Mouse (Mus musculus) thymus, adult 2 months (tissue): ENCODE measurements around the gene Map2k1. TPM values are rescaled to one million over a fixed set of nuclear protein-coding genes. Genes with fewer than 3 reads are reported as not detected.
"Not testable (repeated sequence)": the region's sequence is repeated elsewhere in the genome, so short reads cannot be mapped to it uniquely, and the experiment has no call there.

Source experiments
- DNase-seq: peaks from one replicate; pipeline ENCODE4 v3.0.0; 2021
- H3K27ac ChIP-seq: fragments of 200-500 bp; 2 replicates; pipeline ENCODE4 v1.5.1; 2012; ENCODE audit warnings: low read length, control low read depth; ENCODE audit not compliant: control insufficient read depth, insufficient read depth
- H3K27me3 ChIP-seq: fragments of 200-500 bp; 2 replicates; pipeline ENCODE4 v1.6.1; 2012; ENCODE audit warnings: mild to moderate bottlenecking, low read length, moderate library complexity, mixed read lengths; ENCODE audit not compliant: control insufficient read depth, insufficient read depth
- H3K36me3 ChIP-seq: fragments of 200-500 bp; 2 replicates; pipeline ENCODE4 v1.6.1; 2012; ENCODE audit warnings: mild to moderate bottlenecking, low read length, moderate library complexity; ENCODE audit not compliant: control insufficient read depth, insufficient read depth
- H3K4me1 ChIP-seq: fragments of 200-500 bp; replicated peaks from 2 replicates; pipeline ENCODE4 v1.6.1; 2012; ENCODE audit warnings: low read length; ENCODE audit not compliant: control insufficient read depth, insufficient read depth
- H3K4me3 ChIP-seq: fragments of 200-500 bp; 2 replicates; pipeline ENCODE4 v1.5.1; 2012; ENCODE audit warnings: mild to moderate bottlenecking, low read length, control low read depth, moderate library complexity; ENCODE audit not compliant: control insufficient read depth, insufficient read depth
- CTCF ChIP-seq: fragments of 200-500 bp; IDR thresholded peaks from 2 replicates; pipeline ENCODE4 v1.5.1; 2012; ENCODE audit warnings: mild to moderate bottlenecking, control low read depth, low read length, moderate library complexity, borderline replicate concordance; ENCODE audit not compliant: control insufficient read depth, poor library complexity, insufficient read depth; ENCODE audit errors: extremely low read depth
- POLR2A ChIP-seq: fragments of 200-500 bp; IDR thresholded peaks from 2 replicates; pipeline ENCODE4 v1.6.1; 2012; ENCODE audit warnings: mild to moderate bottlenecking, low read length, control low read depth, moderate library complexity; ENCODE audit not compliant: control insufficient read depth, poor library complexity, insufficient read depth; ENCODE audit errors: extremely low read depth
- WGBS: fragments of 180-500 bp; shearing (Covaris S2); methylation state at CpG from one replicate; pipeline ENCODE4 v1.1.7; 2018; 5-methylcytosine and 5-hydroxymethylcytosine counted together
- polyA plus RNA-seq: library from polyadenylated mRNA; depleted of rRNA; stranded (reverse); fragments of >200 nt; gene quantifications from 2 replicates; pipeline ENCODE4 v1.2.3, GENCODE M21; 2012

Map2k1 gene
- polyA plus RNA-seq, 1 experiment = 50.4 TPM

- TF ChIP-seq POLR2A = no peak
- TF ChIP-seq CTCF = no peak
- Histone ChIP-seq H3K4me1 (no peaks in the 10 kb centered on the region; the same call in 1 of the 2 replicates), H3K36me3 (no peaks in the 10 kb centered on the region), H3K27me3 (no peaks in the 10 kb centered on the region), H3K27ac (no peak overlapping the region), H3K4me3 (no peak overlapping the region)
- peak; percentile 78 for DNase-seq
- 67% methylated on average over 8 of the region's 8 CpGs for WGBS
These were observed 24.3 kb upstream of the Map2k1 start for GRCm38 (mm10) chr9:64277706-64278105.

GRCm38 (mm10) chr9:64274919-64275318 is 21.5 kb upstream of the Map2k1 start:
- no peaks in the 10 kb centered on the region for H3K4me1 ChIP-seq
- no peaks in the 10 kb centered on the region for H3K27me3 ChIP-seq
- TF ChIP-seq CTCF (no peak), POLR2A (no peak)
- DNase-seq = no peak
- no peak overlapping the region for H3K4me3 ChIP-seq
- 69% methylated on average over 1 of the region's 1 CpGs for WGBS
- no peaks in the 10 kb centered on the region for H3K36me3 ChIP-seq
- no peak overlapping the region for H3K27ac ChIP-seq

GRCm38 (mm10) chr9:64274291-64274690 is 20.9 kb upstream of the Map2k1 start:
- TF ChIP-seq CTCF (no peak), POLR2A (no peak)
- Histone ChIP-seq H3K4me3 (no peak overlapping the region), H3K27ac (no peak overlapping the region), H3K4me1 (no peaks in the 10 kb centered on the region), H3K36me3 (no peaks in the 10 kb centered on the region), H3K27me3 (no peaks in the 10 kb centered on the region)
- DNase-seq = no peak
- 83% methylated on average over 4 of the region's 4 CpGs for WGBS

DNA sequence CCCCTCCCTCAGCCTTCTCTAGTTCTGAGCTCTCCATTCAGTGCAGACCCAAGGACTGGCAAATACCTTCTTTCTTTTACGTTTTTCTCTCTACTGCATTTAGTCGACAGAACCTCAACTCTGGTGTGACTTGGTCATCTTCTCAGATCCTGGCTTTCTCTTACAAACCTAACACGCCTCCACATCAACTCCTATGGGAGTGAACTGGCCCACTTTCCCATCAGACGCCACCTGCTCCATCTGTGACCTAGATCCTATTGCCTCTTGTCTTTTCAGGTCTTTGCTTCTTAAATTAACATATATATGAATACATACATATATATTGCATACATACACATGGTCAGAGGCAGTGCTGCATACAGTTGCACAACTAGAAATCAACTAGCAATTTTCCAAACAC is 20.3 kb upstream of the Map2k1 start:
- no peak for DNase-seq
- no peak for TF ChIP-seq CTCF
- H3K36me3 ChIP-seq = no peaks in the 10 kb centered on the region

DNA sequence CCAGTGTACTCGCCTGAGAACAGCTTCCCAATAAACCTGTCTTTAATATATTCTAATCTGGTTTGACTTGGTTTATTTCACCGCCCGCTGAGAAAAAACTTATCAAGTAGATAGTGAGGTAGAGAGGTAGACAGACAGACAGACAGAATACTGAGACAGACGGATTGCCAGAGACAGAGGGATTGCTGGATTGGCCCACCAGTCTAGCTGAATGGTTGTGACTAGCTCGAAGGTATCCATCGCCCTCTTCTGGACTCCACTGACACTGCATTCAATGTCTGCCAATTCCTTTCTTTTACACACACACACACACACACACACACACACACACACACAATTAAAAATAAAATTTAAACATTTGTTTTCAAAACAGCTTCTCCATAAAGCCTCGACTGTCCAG is 19.2 kb upstream of the Map2k1 start:
- no peak for TF ChIP-seq CTCF
- TF ChIP-seq POLR2A = no peak
- Histone ChIP-seq H3K4me3 (no peak overlapping the region), H3K36me3 (no peaks in the 10 kb centered on the region), H3K27me3 (no peaks in the 10 kb centered on the region), H3K27ac (no peak overlapping the region), H3K4me1 (no peaks in the 10 kb centered on the region)
- no peak for DNase-seq
- WGBS = 49% methylated on average over 7 of the region's 7 CpGs

More for the DNA sequence above, 20.3 kb upstream of the Map2k1 start:
- H3K4me1 ChIP-seq = no peaks in the 10 kb centered on the region
- H3K27me3 ChIP-seq = no peaks in the 10 kb centered on the region
- H3K4me3 ChIP-seq = no peak overlapping the region
- WGBS = 87% methylated on average over 4 of the region's 4 CpGs
- no peak overlapping the region for H3K27ac ChIP-seq

DNA sequence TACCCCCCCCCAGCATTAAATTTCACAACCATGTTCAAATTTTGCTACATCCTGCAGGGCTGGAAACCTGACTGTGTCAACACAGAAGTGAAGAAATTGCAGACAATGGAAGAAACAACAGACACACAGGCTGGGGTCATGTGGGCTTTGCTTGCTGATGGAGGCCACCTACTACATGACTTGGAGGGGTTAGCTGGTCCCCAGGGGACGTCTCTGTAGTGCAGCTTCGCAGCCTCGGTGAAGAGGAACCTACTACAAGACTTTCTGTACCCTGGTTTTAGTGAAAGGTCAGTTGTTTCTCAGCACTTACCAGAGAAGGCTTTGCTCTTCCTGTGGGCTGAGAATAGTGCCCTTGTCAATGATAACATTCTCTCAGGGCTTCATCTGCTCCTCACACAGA is 17.8 kb upstream of the Map2k1 start:
- TF ChIP-seq POLR2A (no peak), CTCF (no peak)
- no peaks in the 10 kb centered on the region for H3K4me1 ChIP-seq
- no peak overlapping the region for H3K4me3 ChIP-seq
- no peaks in the 10 kb centered on the region for H3K36me3 ChIP-seq
- no peak overlapping the region for H3K27ac ChIP-seq
- no peaks in the 10 kb centered on the region for H3K27me3 ChIP-seq
- no peak for DNase-seq
- WGBS = 47% methylated on average over 3 of the region's 3 CpGs

DNA sequence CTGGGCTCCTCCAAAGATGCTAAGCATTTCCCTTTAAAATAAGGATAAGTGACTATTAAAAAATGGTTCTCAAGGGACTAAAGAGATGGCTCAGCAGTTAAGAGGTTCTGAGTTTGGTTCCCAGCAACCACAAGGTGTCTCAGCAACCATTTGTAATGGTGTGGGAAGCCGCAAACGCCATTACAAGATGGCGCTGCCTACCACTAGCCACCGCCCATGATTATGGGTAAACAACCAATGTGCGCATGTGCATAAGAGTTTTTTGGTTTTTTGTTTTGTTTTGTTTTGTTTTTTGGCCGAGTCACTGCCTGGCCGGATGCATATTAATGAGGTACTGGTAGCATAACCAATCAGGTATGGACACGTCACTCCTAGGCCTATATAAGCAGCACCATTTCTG is 15.4 kb upstream of the Map2k1 start:
- H3K27me3 ChIP-seq, H3K4me3 ChIP-seq, H3K27ac ChIP-seq, H3K4me1 ChIP-seq, DNase-seq, H3K36me3 ChIP-seq: not testable (repeated sequence)
- WGBS = 97% methylated on average over 8 of the region's 8 CpGs
